Mouse (Mus musculus) adrenal gland, adult 2 months (tissue): Measurements from ENCODE around the gene Spata32. TPM values are rescaled to one million over a fixed set of nuclear protein-coding genes. Genes with fewer than 3 reads are reported as not detected.

Experiments
- DNase-seq: peaks from one replicate; pipeline ENCODE4 v3.0.0; 2021
- polyA plus RNA-seq: library from polyadenylated mRNA; depleted of rRNA; stranded (reverse); fragments of >200 nt; gene quantifications from 2 replicates; pipeline ENCODE4 v1.2.3, GENCODE M21; 2012
- total RNA-seq, 2 experiments: library from RNA; stranded (reverse); gene quantifications; 2 replicates each; pipeline ENCODE4 v1.2.3; 2021

Spata32 gene
- total and polyA plus RNA-seq, 3 experiments: not detected

DNA sequence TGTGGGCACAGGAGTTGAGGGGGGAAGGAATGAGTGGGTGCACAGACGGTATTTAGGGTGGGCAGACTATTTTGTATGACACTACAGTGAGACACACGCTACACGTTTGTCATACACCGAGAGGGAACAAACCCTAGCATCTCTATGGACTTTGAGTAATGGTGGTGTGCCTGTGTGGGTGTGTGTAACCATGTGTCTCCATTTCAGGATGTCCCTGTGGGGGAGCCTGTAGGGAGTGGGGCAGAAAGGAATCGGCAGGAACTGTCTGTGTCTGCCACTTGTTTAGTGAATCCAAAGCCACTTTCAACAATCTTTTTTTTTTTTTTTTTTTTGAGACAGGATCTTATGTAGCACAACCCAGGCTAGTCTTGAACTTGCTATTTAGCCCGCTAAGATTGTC is 12.0 kb downstream of the Spata32 start:
- no peak for DNase-seq

DNA sequence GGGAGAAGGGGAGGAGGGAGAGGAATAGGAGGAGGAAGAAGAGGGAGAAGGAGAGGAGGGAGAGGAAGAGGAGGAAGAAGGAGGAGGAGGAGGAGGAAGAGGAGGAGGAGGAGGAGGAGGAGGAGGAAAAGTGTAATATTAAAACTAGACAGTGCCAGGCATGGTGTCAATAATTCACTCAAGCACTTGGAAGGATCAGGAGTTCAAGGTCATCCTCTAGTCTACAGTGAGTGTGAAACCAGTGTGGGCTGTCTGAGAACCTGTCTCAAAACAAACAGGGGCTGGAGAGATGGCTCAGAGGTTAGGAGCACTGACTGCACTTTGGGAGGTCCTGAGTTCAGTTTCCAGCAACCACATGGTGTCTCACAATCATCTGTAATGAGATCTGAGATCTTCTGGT is 15.9 kb downstream of the Spata32 start:
- DNase-seq: no peak

DNA sequence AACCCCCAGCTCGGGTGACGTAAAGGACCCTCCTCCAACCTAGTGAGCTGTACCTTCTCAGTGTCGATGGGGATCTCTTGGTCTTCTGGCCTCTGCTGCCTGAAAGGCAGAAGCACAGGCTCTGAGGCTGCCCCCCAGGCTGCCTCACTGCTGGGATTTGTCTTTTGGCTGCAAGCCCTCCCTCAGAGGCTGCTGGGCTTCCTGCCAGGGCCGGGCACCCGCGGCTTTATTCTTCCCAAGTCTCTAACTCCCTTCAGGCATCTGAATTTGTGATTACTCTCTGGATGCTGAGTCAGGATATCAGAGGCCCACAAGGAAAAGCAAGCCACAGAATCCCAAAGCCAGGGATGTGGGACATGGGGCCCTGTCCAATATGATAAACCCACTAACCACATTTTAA is 16.6 kb downstream of the Spata32 start:
- DNase-seq: peak; percentile 69

DNA sequence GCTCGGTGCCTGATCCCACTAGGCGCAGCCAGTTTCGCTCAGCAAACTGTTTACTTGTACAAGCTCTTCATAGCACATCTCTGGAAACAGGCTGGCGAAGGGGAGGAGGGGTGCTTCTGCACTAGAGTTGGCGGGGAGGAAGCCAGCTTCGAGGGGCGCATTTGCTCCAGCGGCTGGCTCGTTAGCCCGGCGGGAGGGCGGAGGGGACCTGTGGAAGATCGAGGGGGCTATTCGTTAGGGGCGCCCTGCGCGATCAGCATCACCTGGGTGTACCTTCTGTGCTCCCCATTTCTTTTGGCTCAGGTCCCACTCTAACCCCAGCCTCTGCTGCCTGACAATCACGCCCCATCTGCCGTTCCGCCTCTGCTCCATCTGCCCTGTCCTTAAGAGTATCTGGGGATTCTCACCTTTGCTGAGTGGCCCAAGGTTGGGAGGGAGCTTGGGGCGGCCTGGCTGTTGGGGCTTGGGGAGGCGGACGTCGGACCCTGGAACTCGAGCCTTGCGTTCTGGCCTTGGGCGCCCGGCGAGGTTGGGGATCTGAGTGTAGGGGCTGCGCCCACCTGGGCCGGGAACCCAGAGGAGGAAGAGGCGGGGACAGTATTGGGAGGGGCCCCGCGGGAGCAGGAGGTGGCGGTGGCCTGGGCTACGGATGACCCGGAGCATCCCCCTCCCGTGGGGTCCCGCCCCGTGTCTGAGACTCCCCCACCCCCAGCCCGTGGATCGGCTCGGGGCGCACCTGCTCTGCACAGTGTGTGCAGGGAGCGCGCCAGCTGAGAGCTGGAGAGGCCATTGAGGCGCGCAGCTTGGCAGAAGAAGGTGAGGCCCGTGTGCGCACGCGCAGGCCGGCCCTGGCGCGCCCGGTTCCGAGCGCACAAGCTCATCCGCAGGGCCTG is 19.1 kb downstream of the Spata32 start:
- DNase-seq: peak; percentile 72

DNA sequence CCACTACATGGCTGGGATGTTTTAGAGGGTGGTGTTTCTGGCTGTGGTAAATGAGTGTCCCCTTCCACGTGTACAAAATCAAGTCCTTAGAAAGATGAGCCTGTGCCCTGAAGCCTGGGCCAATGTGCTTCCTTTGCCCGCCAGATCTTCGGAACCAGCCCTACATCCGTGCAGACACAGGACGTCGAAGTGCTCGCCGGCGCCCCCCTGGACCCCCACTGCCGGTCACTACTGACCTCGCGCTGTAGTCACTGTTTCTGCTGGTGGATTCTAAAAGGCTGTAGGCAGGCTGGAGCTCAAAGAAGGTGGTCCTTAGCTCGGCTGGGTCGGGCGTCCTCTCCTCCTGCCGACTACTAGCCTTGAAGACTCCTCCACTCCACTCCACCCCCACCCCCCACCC is 19.9 kb downstream of the Spata32 start:
- DNase-seq: no peak

DNA sequence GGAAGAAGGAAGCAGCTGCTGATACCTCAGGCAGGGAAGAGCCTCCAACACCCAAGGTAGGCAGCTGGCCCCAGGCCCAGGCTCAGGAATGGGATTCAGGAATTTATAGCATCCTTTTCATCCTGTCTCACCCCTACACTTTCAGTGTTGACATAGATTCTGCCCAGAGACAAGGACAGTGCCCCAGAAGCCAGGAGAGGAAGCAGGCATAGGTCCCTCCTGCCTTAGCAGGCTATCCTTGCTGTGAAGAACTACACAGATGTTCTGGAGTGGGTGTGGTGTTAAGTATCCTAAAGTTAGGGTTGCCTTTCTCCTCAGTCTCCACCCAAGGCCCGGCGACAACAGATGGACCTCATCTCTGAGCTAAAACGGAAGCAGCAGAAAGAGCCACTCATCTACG is 20.9 kb downstream of the Spata32 start:
- no peak for DNase-seq

DNA sequence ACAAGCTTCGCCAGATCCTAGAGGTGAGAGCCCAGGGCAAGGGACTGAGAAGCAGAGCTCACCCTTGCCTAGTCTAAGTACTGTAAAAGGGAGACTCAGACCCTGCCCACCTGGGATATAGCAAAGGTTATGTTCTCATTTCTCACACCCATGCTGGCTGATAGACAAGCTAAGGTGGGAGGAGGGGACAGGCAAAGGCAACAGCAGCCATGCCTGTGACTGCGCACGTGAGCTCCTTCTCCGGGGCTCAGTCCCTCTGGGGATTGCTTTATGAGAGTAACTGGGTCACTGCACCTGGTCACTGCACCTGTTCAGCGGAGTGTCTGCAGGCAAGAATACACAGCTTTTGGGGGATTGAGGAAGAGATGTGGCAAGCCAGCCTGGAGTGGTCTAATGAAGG is 22.6 kb downstream of the Spata32 start:
- DNase-seq: no peak

DNA sequence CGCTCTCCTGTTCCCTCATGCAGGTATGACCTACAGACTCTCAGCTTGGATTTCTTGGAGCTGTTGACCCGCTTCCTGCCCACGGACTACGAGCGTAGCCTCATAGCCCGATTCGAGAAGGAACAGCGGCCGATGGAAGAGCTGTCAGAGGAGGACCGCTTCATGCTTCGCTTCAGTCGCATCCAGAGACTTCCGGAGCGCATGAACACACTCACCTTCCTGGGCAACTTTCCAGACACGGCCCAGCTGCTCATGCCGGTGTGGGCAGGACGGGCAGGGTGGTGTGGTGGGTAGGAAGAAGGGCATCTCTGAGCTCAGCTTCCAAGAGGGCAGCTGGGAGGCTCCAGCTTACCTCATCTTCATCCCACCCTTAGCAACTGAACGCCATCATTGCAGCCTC is 23.0 kb downstream of the Spata32 start:
- DNase-seq: no peak

DNA sequence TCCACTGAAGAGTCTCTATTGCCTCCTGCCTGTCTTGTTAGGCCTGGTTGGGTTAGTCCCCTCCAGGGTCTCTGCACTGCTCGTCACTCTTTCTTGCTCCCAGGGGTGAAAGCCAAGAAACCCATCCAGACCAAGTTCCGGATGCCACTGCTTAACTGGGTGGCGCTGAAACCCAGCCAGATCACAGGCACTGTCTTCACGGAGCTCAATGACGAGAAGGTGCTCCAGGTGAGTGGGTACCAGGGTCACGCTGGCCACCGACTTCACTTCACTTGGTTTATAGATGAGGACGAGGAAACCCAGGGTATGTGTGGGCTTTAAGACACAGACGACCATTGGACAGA is 24.4 kb downstream of the Spata32 start:
- no peak for DNase-seq

DNA sequence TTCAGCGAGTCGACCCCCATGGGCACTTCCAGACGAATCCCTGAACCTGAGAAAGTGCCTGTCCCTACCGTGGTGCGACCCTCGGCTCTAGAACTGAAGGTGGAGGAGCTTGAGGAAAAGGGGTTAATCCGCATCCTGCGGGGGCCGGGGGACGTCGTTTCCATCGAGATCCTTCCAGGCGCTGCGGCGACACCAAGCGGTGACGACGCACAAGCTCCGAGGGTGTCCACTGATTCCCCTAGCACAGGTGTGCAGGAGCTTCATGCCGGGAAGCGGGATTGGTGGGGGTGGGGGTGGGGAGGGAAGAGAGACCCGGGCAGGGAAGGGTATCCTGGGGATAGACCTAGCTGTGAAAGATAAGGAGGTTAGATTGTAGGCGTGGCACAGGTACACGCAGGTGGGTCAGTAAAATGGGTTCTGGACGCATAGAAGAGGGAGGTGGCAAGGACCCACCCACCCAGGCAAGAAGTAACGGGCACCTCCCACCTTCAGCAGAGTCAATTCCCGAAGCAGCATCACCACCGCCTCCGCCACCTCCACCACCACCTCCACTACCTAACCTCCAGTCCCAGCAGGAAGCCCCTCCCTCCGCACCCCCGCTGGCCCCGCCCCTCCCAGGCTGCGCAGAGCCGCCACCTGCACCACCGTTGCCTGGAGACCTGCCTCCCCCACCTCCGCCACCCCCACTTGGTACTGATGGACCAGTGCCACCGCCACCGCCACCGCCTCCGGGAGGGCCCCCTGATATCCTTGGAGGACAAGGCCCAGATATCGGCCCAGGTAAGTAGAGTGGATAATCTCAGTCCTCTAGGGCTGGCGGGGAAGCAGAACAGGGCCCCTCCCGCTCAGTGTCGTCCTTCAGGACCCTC is 25.0 kb downstream of the Spata32 start:
- DNase-seq: no peak

DNA sequence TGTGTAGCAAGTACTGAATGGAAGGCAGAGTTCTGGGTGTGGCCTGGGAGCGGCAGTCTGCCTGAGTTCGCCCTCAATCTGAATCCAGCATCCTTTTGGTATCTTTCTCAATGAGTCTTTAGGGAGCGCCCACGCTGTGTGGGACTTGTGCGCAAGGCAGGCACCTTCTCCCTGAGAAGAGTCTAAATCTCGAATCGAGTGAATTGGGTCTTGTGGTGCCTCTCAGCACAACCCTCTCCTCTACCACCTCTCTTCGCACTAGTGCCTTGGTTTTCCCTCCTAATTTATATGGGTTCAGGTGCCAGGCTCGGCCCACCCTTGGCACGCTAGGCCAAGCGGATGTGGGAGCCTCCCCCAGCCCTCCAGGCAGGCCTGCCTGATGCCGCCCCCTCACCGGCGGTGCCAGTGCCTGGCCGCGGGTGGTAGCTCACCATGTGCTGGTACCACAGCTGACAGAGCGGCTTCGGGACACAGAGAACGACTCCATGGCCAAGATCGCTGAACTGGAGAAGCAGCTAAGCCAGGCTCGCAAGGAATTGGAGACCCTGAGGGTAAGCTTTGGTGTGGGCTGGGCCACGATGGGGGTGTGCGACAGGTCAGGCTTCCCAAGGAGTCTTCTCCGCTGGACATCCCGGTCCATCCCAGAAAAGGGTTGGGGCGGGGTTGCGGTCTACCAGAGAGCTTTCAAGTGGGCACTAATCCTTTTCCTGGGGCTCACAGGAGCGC is 25.8 kb downstream of the Spata32 start:
- no peak for DNase-seq

DNA sequence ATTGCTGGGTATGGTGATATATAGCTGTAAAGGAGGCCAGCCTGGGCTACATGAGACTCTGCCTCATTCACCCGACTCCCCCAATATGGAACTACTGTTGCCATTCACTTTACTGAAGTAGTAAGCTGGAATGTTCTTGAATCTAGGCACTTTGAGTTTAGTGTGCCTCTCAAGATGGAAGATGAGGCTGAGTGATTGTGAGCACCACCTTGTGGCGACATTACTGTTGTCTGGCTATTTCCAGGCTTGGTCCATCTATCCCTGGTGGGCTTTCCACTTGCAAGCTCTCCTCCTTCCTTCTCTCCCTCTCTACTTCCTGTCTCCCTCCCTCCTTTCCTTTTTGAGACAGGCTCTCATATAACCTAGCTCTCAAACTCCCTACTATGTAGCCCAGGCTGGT is 33.3 kb downstream of the Spata32 start:
- DNase-seq: no peak

DNA sequence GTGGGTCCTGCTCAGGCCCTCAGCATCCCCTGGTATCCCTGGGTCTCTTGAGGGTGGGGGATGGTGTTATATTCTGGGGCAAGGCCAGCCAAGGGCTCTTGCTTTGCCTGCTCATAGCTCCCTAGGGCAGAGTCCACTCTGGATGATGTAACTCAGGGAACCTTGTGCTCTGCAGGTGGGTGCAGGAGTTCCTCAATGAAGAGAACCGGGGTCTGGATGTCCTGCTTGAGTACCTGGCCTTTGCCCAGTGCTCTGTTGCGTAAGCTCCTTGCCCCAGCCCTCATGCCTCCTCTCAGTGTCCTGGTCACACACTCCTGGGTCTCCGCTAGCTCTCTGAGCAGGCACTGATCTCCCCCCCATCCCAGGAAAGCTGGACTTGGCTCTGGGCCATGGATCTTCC is 36.3 kb downstream of the Spata32 start:
- DNase-seq: no peak

DNA sequence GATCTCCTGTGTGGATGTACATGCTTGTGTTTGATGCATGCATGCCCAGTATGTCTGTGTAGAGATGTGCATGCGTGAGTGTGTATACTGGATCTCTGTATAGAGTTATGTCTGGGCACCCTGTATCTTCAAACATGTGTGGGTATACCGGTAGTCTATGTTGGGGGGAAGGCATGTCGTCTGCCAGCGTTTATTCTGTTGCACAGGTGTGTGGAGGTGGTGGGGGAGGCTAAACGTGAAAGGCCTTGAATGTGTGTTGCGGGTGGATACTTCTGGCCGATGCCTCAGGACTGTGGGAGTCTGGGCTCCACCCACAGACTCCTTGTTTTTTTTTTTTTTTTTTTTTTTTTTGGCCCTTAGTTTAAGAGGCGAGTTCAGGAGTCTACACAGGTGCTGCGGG is 36.9 kb downstream of the Spata32 start:
- DNase-seq: no peak

DNA sequence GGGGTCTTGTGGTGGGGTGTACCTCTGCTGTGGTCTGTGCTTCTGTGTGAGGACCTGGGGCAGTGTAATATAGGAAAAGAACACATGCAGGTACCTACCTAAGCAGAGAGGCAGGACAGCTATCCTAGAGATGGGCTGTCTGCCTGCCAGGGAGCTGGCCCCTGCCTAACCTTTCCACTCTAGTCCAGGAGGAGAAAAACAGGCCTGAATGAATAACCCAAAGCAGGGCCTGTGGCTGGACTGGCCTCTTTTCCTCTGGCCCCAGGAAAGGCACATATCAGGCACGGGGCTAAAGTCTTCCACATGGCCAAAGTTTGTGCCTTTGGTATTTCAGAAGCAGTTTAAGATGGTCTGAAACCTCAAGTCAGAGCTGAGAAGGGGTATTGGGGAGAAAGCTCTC is 37.8 kb downstream of the Spata32 start:
- DNase-seq: no peak

DNA sequence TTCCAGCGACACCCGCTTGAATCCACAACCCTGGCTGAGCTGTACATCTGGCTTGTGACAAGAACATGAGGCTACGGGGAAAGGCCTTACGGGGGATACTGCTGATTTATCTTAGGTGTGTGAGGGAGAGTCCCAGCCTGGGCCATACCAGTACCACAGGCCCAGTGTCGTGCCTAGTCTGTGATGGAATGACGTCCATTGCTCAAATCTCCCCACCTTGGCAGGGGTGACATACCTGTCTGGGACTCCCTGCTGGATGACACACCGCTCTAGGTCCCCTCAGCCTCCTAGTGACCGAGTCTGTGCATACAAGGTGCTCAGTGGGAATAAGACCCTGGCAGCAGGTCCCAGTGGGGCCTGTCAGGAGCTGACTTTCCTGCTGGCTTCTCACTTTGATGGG is 39.5 kb downstream of the Spata32 start:
- no peak for DNase-seq

DNA sequence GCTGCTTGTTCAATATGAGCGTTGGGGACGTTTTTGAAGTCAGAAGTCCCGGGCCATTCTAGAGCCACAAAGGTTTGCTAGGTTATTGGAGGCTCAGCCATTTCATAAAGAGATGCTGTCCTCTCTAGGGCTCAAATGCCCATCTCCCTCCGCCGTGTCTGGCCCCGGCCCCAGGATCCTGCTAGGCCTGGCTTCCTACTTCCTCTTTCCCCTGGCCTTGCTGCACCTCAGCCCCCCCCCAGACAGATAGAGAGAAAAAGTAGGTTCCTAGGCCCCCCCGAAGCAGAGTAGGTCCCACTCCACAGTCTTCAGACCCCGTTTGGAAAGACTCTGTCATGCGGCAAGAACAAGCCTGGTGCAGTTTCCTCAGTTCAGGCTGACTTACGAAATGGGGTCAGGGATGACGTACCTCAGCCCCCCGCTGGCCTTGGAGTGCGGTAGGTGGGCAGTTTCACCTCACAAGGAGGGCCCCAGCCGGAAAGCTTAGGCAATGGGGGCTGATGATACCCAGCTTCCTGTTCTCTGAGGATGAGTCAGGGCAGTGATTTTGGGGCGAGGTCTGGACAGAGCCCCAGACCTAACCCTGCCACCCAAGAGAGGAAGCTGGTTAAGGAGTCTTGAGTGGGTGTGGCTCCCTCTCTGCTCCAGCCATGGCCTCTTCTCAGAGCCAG is 40.3 kb downstream of the Spata32 start:
- no peak for DNase-seq

DNA sequence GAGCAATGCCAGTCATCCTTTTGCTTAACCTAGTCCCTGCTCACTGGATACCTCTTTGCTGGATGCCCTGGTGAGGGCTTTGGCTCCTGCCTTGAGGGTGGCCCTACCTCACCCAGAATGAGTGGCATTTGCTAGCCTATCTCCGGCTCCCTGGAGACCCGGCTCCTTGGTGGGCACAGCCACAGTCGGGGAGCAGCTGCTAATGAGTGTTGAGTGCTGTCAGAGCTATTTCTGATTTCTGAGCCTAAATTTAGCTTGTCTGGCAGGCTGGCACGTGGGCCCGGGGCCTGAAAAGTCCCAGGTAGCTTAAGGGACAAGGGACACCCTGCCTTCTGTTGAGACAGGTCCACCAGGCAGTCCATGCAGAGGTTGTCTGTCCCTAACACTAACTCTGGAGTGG is 41.0 kb downstream of the Spata32 start:
- no peak for DNase-seq

DNA sequence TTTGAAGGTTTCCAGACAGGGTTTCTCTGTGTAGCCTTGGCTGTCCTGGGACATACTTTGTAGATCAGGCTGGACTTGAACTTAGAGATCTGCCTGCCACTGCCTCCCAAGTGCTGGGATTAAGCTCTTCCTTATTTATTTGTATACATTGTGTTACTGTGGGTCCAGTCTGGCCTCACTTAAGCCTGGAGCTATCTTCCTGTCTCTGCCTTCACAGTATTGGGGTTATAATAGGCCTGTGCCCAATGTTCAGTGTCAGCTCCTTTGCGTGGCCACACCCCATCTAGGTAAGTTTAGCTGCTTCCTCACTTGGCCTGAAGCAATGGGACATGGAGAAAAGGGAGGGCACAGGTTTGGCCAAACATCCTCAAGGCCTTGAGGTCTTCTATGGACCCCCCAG is 41.7 kb downstream of the Spata32 start:
- no peak for DNase-seq

DNA sequence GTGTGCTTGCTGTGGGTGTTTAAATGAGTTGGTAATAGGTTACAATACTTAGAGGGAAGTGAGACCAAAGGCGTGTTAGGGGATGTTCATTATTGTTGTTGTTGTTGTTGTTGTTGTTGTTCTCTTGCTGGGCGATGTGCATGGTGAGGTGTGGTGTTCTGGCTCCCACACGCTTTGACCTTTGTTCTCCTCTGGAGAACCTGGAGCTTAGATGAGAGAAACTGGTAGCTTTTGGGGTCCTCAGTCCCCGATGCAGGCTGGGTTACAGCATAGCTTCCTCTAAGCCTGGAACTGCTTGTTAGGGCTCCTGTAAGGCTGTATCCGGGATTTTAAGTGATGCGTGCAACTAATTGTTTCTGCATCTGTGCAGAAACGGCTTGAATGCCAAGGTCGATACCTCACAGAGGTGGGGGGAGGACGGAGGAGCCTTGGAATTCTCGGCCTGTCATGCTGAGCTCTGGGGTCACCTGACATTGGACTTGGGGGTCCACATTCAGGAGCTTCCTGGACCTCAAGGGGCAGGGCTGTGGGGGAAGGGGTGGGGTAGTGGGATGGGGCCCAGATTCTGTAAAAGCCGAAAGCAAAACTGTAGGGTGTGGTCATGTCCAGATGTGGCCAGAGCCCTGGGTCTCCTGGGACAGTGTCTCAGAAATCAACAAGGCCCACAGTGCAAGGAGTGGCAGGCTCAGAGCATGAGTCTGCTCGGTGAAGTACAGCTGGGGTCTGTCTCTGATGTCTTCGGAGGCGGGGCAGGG is 42.4 kb downstream of the Spata32 start:
- DNase-seq: peak; percentile 69

DNA sequence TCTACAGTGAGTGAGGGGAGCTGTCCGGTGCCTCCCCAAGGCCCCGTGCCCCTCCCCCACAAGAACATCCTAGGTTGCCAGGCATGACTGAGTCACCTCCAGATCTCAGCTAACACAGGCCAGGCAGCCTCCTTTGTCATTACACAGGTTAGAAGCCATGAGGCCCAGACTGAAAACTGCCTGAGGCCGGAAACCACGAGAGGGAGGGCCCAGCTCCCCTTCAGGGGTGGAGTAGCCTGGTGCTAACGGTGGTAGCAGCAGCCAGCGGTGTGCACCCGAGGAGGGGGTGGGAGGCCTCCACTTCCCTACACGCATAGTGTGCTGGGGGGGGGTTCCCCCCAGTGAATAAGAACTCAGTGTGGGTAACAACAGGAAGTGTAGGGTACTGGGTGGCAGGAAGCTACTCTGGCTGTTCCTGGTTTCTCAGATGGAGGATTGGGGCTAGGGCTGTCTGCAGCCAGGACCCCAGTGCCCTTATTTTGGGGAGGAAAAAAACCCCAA is 43.3 kb downstream of the Spata32 start:
- DNase-seq: no peak
